ENCODE assay signal across 11 mouse cellular contexts in genomic region chr7:139971436-139971835, GRCm38 (mm10). TPM values are rescaled to one million over a fixed set of nuclear protein-coding genes. Genes with fewer than 3 reads are reported as not detected.
A peak's percentile ranks its signal among the peaks of the same experiment; 100 is the strongest.
DNase-seq lines count a peak whose midpoint lies in the region; ATAC-seq lines count a peak whose summit lies in the region.
"Had no signal": no experiment of that assay in that cellular context is flagged by ENCODE, and none has a peak within 500 bp of the region (broad histone marks: within the 10 kb centered on the region; RNA-seq: fewer than 3 reads in every experiment).

No protein-coding gene starts in this region.

- no peak overlapping the region for H3K27ac ChIP-seq in liver, embryonic 15.5 days (replicated peaks)
- no peak overlapping the region for H3K27ac ChIP-seq in hindbrain, embryonic 11.5 days (ENCODE audit: low read depth, low read length)
- H3K27ac ChIP-seq in forebrain, embryonic 14.5 days (ENCODE audit: low read depth, low read length) = no peak overlapping the region
- H3K27ac ChIP-seq: embryonic facial prominence, embryonic 12.5 days had no signal

- H3K9me3 ChIP-seq in liver, embryonic 15.5 days (replicated peaks) = no peaks in the 10 kb centered on the region
- no peaks in the 10 kb centered on the region for H3K9me3 ChIP-seq in hindbrain, embryonic 11.5 days (ENCODE audit: control insufficient read depth, low read length)
- H3K9me3 ChIP-seq in forebrain, embryonic 14.5 days (replicated peaks; ENCODE audit: control insufficient read depth, low read length) = no peaks in the 10 kb centered on the region
- H3K9me3 ChIP-seq: embryonic facial prominence, embryonic 12.5 days had no signal

- no peak overlapping the region for H3K4me3 ChIP-seq in liver, embryonic 15.5 days (replicated peaks)
- no peak overlapping the region for H3K4me3 ChIP-seq in hindbrain, embryonic 11.5 days (ENCODE audit: low read depth, low read length)
- no peak overlapping the region for H3K4me3 ChIP-seq in forebrain, embryonic 14.5 days (ENCODE audit: low read depth, low read length)
- H3K4me3 ChIP-seq: embryonic facial prominence, embryonic 12.5 days had no signal

- H3K27me3 ChIP-seq in liver, embryonic 15.5 days = peaks cover 13% of the 10 kb centered on the region; the same call in 1 of the 2 replicates
- H3K27me3 ChIP-seq in hindbrain, embryonic 11.5 days (ENCODE audit: control insufficient read depth, insufficient read depth, low read length) = no peaks in the 10 kb centered on the region
- no peaks in the 10 kb centered on the region for H3K27me3 ChIP-seq in forebrain, embryonic 14.5 days (replicated peaks; ENCODE audit: control insufficient read depth, insufficient read depth, low read length)
- H3K27me3 ChIP-seq: embryonic facial prominence, embryonic 12.5 days had no signal

- no peak overlapping the region for H3K4me2 ChIP-seq in liver, embryonic 15.5 days
- H3K4me2 ChIP-seq in hindbrain, embryonic 11.5 days (replicated peaks; ENCODE audit: low read depth, low read length) = no peak overlapping the region
- no peak overlapping the region for H3K4me2 ChIP-seq in forebrain, embryonic 14.5 days (ENCODE audit: low read length)
- H3K4me2 ChIP-seq: embryonic facial prominence, embryonic 12.5 days had no signal

- H3K9ac ChIP-seq in liver, embryonic 15.5 days = no peak overlapping the region
- H3K9ac ChIP-seq in hindbrain, embryonic 11.5 days (ENCODE audit: low read depth, low read length) = no peak overlapping the region
- H3K9ac ChIP-seq in forebrain, embryonic 14.5 days (ENCODE audit: low read length) = no peak overlapping the region
- H3K9ac ChIP-seq: embryonic facial prominence, embryonic 12.5 days had no signal

- no peaks in the 10 kb centered on the region for H3K36me3 ChIP-seq in liver, embryonic 15.5 days (replicated peaks)
- no peaks in the 10 kb centered on the region for H3K36me3 ChIP-seq in hindbrain, embryonic 11.5 days (ENCODE audit: control insufficient read depth, insufficient read depth, low read length)
- no peaks in the 10 kb centered on the region for H3K36me3 ChIP-seq in forebrain, embryonic 14.5 days (ENCODE audit: control insufficient read depth, insufficient read depth, low read length)
- H3K36me3 ChIP-seq: embryonic facial prominence, embryonic 12.5 days had no signal

- peak; percentile 23 for DNase-seq in urinary bladder, postnatal 25 days (ENCODE audit: low spot score)
- DNase-seq in urinary bladder, adult 2 months (ENCODE audit: low spot score) = no peak
- DNase-seq in adrenal gland, postnatal 36 days = peak; percentile 70 to 75
- DNase-seq in hindbrain, embryonic 11.5 days (ENCODE audit: low spot score) = no peak
- DNase-seq in neural tube, embryonic 10.5 days (ENCODE audit: extremely low spot score, low spot score) = no peak
- no peak for DNase-seq in forebrain, embryonic 14.5 days (ENCODE audit: low spot score)
- DNase-seq: gastrocnemius, postnatal 25 days had no signal

- 17% methylated on average over 6 of the region's 6 CpGs for WGBS in liver, embryonic 15.5 days (ENCODE audit: insufficient replicate concordance)
- WGBS in hindbrain, embryonic 11.5 days = 72% methylated on average over 6 of the region's 6 CpGs
- WGBS in forebrain, embryonic 14.5 days = 74% methylated on average over 6 of the region's 6 CpGs

- H3K4me1 ChIP-seq in liver, embryonic 15.5 days (replicated peaks) = no peaks in the 10 kb centered on the region; the same call in 1 of the 2 replicates
- no peaks in the 10 kb centered on the region for H3K4me1 ChIP-seq in hindbrain, embryonic 11.5 days (replicated peaks; ENCODE audit: control insufficient read depth, insufficient read depth, low read length)
- no peaks in the 10 kb centered on the region for H3K4me1 ChIP-seq in forebrain, embryonic 14.5 days (ENCODE audit: control insufficient read depth, insufficient read depth, low read length)
- H3K4me1 ChIP-seq: embryonic facial prominence, embryonic 12.5 days had no signal

- peak; percentile 33 for ATAC-seq in liver, embryonic 15.5 days (ENCODE audit: insufficient read depth)
- no peak for ATAC-seq in hindbrain, embryonic 11.5 days (ENCODE audit: low FRiP score)
- no peak for ATAC-seq in forebrain, embryonic 14.5 days

RNA-seq across cellular contexts. Expression of gene 6430531B16Rik, which starts 7.1 kb away (rescaled TPM):
- polyA plus RNA-seq in urinary bladder, adult 2 months (2012; rRNA removed) = 0.37 and 0.70 TPM in 2 replicates
- not detected for total RNA-seq in adrenal gland, postnatal 36 days (2021)
- polyA plus RNA-seq in liver, embryonic 15.5 days (2015; fragmentation: Nextera tagmentation; extraction: Ambion mirVana) = not detected in 2 replicates
- polyA plus RNA-seq in hindbrain, embryonic 11.5 days (2014; fragmentation: Nextera tagmentation; extraction: Ambion mirVana) = 0.29 and 0.68 TPM in 2 replicates
- 0.51 and 0.86 TPM in 2 replicates for polyA plus RNA-seq in forebrain, embryonic 14.5 days (2014; fragmentation: Nextera tagmentation; extraction: Ambion mirVana)
- total RNA-seq: gastrocnemius, postnatal 25 days had no signal

RNA-seq across cellular contexts. Expression of gene Adam8, which starts 20.9 kb away (rescaled TPM):
- polyA plus RNA-seq in urinary bladder, adult 2 months (2012; rRNA removed) = 5.8 and 6.3 TPM in 2 replicates
- 1 to 10 TPM in 1 of 2 experiments, under 1 TPM in 1; 0.69 to 4.6 TPM for total RNA-seq in adrenal gland, postnatal 36 days (2021)
- 1.1 and 1.3 TPM in 2 replicates for polyA plus RNA-seq in liver, embryonic 15.5 days (2015; fragmentation: Nextera tagmentation; extraction: Ambion mirVana)
- polyA plus RNA-seq in hindbrain, embryonic 11.5 days (2014; fragmentation: Nextera tagmentation; extraction: Ambion mirVana) = 2.6 and 3.1 TPM in 2 replicates
- polyA plus RNA-seq in forebrain, embryonic 14.5 days (2014; fragmentation: Nextera tagmentation; extraction: Ambion mirVana) = 1.3 and 2.1 TPM in 2 replicates

RNA-seq across cellular contexts. Expression of gene Utf1, which starts 27.8 kb away (rescaled TPM):
- polyA plus RNA-seq in urinary bladder, adult 2 months (2012; rRNA removed) = not detected in 2 replicates
- not detected for total RNA-seq in adrenal gland, postnatal 36 days (2021)
- not detected in 2 replicates for polyA plus RNA-seq in liver, embryonic 15.5 days (2015; fragmentation: Nextera tagmentation; extraction: Ambion mirVana)
- polyA plus RNA-seq in hindbrain, embryonic 11.5 days (2014; fragmentation: Nextera tagmentation; extraction: Ambion mirVana) = not detected in 2 replicates
- not detected in 2 replicates for polyA plus RNA-seq in forebrain, embryonic 14.5 days (2014; fragmentation: Nextera tagmentation; extraction: Ambion mirVana)
- total RNA-seq: gastrocnemius, postnatal 25 days; layer of hippocampus, adult 18-20 months had no signal
- polyA plus RNA-seq: brain, embryonic 14.5 days had no signal

Comparison
In these comparisons a context has a peak if more than half of its experiments do, and no peak if none do; other contexts are left out.
1. DNase-seq: peak in urinary bladder, postnatal 25 days (single experiment) and adrenal gland, postnatal 36 days (2 of 2); none in urinary bladder, adult 2 months (single experiment), hindbrain, embryonic 11.5 days (single experiment), neural tube, embryonic 10.5 days (single experiment) and forebrain, embryonic 14.5 days (single experiment).